Mouse (Mus musculus): ENCODE results near the gene 4930544D05Rik. TPM values are rescaled to one million over a fixed set of nuclear protein-coding genes. Genes with fewer than 3 reads are reported as not detected.

4930544D05Rik gene
- polyA plus RNA-seq, 1 experiment: not detected

DNA sequence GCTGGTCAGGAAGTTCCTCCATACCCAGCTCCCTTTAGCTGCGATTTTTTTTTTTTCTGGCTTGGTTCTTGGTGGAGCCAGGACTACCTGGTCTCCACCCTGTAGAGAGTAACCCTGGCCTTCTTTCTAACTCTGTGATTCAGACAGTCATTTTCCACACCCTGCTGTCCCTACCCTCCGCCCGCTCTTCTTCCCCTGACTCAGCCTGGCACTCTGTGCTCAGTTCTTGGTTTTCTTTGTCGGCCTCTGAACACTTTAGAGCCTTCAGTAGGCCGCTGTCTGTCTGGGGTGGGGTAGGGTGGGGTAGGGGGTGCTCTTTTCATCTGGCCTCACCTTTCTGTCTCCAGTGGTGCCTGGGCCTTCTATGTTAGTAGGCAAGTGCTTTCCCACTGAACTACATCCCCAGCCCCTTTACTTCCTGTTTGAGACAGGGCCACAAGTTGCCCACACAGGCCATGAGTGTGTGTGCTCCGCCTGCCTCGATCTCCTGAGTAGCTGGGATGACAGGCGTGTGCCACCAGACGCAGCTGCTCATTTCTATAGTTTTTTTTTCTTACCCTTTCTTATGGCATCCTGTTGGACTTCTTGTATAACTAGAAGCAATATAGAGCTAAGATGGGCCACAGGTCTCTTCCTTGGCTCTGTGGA is 35.8 kb upstream of the 4930544D05Rik start:
- Histone ChIP-seq H3K4me1 (ENCODE audit: control insufficient read depth, insufficient read depth, low read length) (peaks cover 41% of the 10 kb centered on the region), H3K27me3 (ENCODE audit: control insufficient read depth, insufficient read depth, low read length) (no peaks in the 10 kb centered on the region), H3K4me3 (replicated peaks; ENCODE audit: insufficient read depth, low read depth, low read length) (no peak overlapping the region), H3K27ac (ENCODE audit: insufficient read depth, low read length) (no peak overlapping the region)
- no peak for DNase-seq
- WGBS: 76% methylated on average over 9 of the region's 9 CpGs
- no peak for TF ChIP-seq POLR2A (IDR thresholded peaks at IDR 0.05; ENCODE audit: borderline replicate concordance, insufficient read depth, low read length)
- no peak for TF ChIP-seq CTCF (IDR thresholded peaks at IDR 0.05; ENCODE audit: borderline replicate concordance, insufficient read depth, low read depth, low read length)

DNA sequence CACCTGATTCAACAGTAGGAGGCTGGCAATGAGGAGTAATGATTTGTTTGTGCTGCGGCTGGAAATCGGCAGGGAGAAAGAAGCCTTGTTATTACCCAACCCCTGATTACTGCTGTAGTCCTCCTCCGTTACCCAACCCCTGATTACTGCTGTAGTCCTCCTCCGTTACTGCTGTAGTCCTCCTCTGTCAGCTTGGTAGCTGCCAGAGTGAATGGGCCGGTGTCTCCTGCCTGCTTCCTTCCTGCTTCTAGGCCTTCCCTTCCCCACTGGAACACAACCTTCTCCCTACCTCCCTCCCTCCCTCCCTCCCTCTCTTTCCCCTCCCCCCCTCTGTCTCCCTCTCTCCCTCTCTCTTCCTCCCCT is 35.3 kb upstream of the 4930544D05Rik start:
- DNase-seq: no peak
- H3K4me3 ChIP-seq (replicated peaks; ENCODE audit: insufficient read depth, low read depth, low read length): no peak overlapping the region
- no peak overlapping the region for H3K27ac ChIP-seq (ENCODE audit: insufficient read depth, low read length)
- TF ChIP-seq POLR2A (IDR thresholded peaks at IDR 0.05; ENCODE audit: borderline replicate concordance, insufficient read depth, low read length) (no peak), CTCF (IDR thresholded peaks at IDR 0.05; ENCODE audit: borderline replicate concordance, insufficient read depth, low read depth, low read length) (no peak)
- H3K4me1 ChIP-seq (ENCODE audit: control insufficient read depth, insufficient read depth, low read length): peaks cover 43% of the 10 kb centered on the region
- 36% methylated on average over 5 of the region's 5 CpGs for WGBS
- no peaks in the 10 kb centered on the region for H3K27me3 ChIP-seq (ENCODE audit: control insufficient read depth, insufficient read depth, low read length)

DNA sequence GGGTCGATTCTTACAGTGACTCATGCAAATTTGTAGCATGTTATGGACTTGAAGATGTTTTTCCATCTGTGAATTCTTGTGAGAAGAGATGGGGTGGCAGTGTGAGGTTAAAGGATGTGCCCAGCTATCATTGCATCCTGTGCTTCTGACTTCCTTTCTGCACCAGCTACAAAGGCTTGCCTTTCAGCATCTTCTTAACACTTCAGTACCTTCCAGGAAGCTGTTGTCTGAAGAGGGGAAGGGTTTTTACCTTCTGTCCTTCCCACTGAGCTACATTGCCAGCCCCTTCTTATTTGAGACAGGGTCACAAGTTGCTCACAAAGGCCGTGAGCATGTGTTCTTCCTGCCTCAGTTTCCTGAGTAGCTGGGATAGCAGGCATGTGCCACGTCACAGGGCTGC is 34.7 kb upstream of the 4930544D05Rik start:
- 78% methylated on average over 3 of the region's 3 CpGs for WGBS
- H3K27ac ChIP-seq (ENCODE audit: insufficient read depth, low read length): no peak overlapping the region
- H3K4me3 ChIP-seq (replicated peaks; ENCODE audit: insufficient read depth, low read depth, low read length): no peak overlapping the region
- H3K4me1 ChIP-seq (ENCODE audit: control insufficient read depth, insufficient read depth, low read length): peaks cover 46% of the 10 kb centered on the region
- no peaks in the 10 kb centered on the region for H3K27me3 ChIP-seq (ENCODE audit: control insufficient read depth, insufficient read depth, low read length)
- DNase-seq: no peak
- TF ChIP-seq POLR2A (IDR thresholded peaks at IDR 0.05; ENCODE audit: borderline replicate concordance, insufficient read depth, low read length) (no peak), CTCF (IDR thresholded peaks at IDR 0.05; ENCODE audit: borderline replicate concordance, insufficient read depth, low read depth, low read length) (no peak)

DNA sequence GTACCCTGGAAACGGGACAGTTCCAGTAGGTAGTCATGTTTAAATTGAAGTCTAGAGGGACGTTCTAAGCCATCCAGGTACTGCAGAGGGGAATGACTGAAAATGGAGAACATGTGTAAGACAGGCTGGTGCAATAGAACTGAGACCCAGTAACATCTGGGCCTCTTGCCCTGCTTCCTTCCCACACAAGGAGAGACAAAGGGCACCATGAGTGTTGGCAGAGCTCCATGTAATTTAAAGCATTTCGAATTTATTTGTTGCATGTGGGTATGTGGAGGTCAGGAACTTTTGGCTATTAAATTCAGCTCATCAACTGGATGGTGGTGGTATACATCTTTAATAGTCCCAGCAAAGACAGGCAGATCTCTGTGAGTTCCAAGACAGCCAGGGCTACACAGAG is 33.5 kb upstream of the 4930544D05Rik start:
- TF ChIP-seq CTCF (IDR thresholded peaks at IDR 0.05; ENCODE audit: borderline replicate concordance, insufficient read depth, low read depth, low read length) (no peak), POLR2A (IDR thresholded peaks at IDR 0.05; ENCODE audit: borderline replicate concordance, insufficient read depth, low read length) (no peak)
- no peaks in the 10 kb centered on the region for H3K27me3 ChIP-seq (ENCODE audit: control insufficient read depth, insufficient read depth, low read length)
- peaks cover 42% of the 10 kb centered on the region for H3K4me1 ChIP-seq (ENCODE audit: control insufficient read depth, insufficient read depth, low read length)
- no peak for DNase-seq
- H3K4me3 ChIP-seq (replicated peaks; ENCODE audit: insufficient read depth, low read depth, low read length): no peak overlapping the region
- no peak overlapping the region for H3K27ac ChIP-seq (ENCODE audit: insufficient read depth, low read length)
- 51% methylated on average over 3 of the region's 3 CpGs for WGBS

DNA sequence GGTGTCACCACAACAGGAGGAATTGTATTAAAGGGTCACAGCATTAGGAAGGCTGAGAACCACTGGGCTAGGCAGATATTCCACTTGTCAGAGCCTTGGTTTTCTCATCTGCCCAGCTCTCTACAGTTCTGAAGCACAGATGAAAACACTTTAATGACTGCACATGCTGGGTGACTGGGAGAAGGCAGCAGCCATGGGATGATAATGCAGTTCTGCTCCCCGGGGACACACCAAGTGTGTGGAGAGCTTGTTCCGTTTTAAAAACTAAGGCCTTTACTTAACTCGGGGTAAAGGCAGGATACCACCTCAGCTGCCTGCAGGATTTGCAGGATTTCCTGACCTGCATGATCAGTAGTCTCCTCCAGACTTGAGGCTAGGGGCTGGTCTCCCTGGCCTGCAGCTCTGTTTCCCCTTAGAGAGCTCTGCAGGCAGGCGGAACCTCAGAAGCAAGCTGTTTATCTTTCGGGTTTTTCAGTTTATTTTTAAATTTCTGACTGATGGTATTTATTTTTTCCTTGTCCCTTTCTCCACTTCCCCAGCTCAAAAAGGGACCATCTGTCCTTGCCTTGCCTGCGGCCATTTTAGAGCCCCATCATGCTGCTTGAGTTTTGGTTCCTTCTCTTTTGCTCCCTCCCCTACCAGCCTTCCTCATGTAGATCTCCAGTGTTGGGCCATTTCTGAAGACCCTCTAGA is 32.5 kb upstream of the 4930544D05Rik start:
- Histone ChIP-seq H3K27ac (ENCODE audit: insufficient read depth, low read length) (peak overlapping the region; percentile 50), H3K4me3 (replicated peaks; ENCODE audit: insufficient read depth, low read depth, low read length) (no peak overlapping the region), H3K4me1 (ENCODE audit: control insufficient read depth, insufficient read depth, low read length) (peaks cover 34% of the 10 kb centered on the region), H3K27me3 (ENCODE audit: control insufficient read depth, insufficient read depth, low read length) (no peaks in the 10 kb centered on the region)
- TF ChIP-seq POLR2A (IDR thresholded peaks at IDR 0.05; ENCODE audit: borderline replicate concordance, insufficient read depth, low read length): no peak
- no peak for TF ChIP-seq CTCF (IDR thresholded peaks at IDR 0.05; ENCODE audit: borderline replicate concordance, insufficient read depth, low read depth, low read length)
- DNase-seq: no peak
- 34% methylated on average over 6 of the region's 6 CpGs for WGBS

DNA sequence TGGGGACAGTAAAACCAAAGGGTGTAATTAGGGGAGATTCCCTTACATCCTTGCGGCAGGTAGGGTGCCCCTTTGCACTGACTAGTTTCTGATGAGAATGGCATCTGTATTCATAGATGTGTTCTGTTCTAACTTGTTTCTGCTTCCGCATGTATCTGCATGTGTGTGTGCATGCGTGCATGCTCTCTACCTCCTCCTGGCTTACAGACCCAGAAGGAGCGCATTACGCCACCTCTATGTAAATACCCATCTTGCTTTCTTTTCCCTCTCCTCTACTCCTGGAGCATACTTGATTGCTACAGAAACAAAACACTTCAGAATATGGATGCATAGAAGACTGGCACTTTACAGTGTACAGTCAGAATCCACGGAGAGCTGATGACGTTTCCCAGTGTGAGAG is 31.9 kb upstream of the 4930544D05Rik start:
- no peak for DNase-seq
- H3K27ac ChIP-seq (ENCODE audit: insufficient read depth, low read length): peak overlapping the region; percentile 24; the same call in 1 of the 2 replicates
- no peak overlapping the region for H3K4me3 ChIP-seq (replicated peaks; ENCODE audit: insufficient read depth, low read depth, low read length)
- 86% methylated on average over 7 of the region's 7 CpGs for WGBS
- no peaks in the 10 kb centered on the region for H3K27me3 ChIP-seq (ENCODE audit: control insufficient read depth, insufficient read depth, low read length)
- H3K4me1 ChIP-seq (ENCODE audit: control insufficient read depth, insufficient read depth, low read length): peaks cover 34% of the 10 kb centered on the region
- TF ChIP-seq POLR2A (IDR thresholded peaks at IDR 0.05; ENCODE audit: borderline replicate concordance, insufficient read depth, low read length): no peak
- no peak for TF ChIP-seq CTCF (IDR thresholded peaks at IDR 0.05; ENCODE audit: borderline replicate concordance, insufficient read depth, low read depth, low read length)

DNA sequence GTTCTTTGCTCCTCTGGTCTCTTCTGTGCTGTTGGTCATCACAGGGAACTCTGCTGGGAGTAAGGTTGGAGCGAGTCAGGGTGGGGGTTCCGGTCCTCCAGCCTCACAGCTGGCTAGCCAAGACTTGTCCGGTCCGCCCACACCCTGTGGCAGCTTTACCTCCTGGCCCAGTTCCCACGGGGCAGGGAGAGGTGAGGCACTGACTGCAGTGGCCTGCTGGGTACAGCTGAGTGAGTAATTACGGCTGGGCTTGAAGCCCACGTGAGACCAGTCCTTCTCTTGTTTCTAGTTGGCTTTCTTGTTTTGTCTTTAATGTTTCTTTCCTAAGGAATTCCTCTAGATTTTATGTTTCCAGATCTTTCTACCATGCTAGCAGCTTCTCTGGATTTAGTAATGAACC is 30.2 kb upstream of the 4930544D05Rik start:
- WGBS: 2% methylated on average over 7 of the region's 7 CpGs
- Histone ChIP-seq H3K27ac (ENCODE audit: insufficient read depth, low read length) (no peak overlapping the region; the same call in 1 of the 2 replicates), H3K27me3 (ENCODE audit: control insufficient read depth, insufficient read depth, low read length) (no peaks in the 10 kb centered on the region), H3K4me3 (replicated peaks; ENCODE audit: insufficient read depth, low read depth, low read length) (no peak overlapping the region), H3K4me1 (ENCODE audit: control insufficient read depth, insufficient read depth, low read length) (peaks cover 21% of the 10 kb centered on the region)
- no peak for TF ChIP-seq CTCF (IDR thresholded peaks at IDR 0.05; ENCODE audit: borderline replicate concordance, insufficient read depth, low read depth, low read length)
- no peak for TF ChIP-seq POLR2A (IDR thresholded peaks at IDR 0.05; ENCODE audit: borderline replicate concordance, insufficient read depth, low read length)
- DNase-seq: peak; percentile 57 to 69

DNA sequence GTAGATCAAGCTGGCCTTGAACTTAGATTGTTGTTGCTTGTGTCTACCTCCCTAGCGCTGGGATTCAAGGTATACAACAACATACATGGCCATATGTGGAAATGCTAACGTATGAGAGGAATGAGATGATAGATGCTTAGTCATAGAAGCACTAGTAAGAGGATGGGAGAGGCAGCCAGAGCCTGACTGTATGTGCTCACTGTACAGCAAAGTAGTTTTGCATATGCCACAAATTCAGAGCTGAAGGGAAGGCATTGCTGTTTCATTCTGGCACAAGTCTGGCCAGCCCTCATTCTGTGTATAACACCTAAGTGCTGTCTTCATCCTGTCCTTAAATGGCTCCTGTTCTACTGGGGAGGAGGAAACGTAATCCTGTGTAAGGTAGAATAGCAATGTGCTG is 29.4 kb upstream of the 4930544D05Rik start:
- TF ChIP-seq CTCF (IDR thresholded peaks at IDR 0.05; ENCODE audit: borderline replicate concordance, insufficient read depth, low read depth, low read length): no peak
- Histone ChIP-seq H3K4me3 (replicated peaks; ENCODE audit: insufficient read depth, low read depth, low read length) (no peak overlapping the region), H3K27ac (ENCODE audit: insufficient read depth, low read length) (0 out of 2 replicates have a peak overlapping the region, but pooled peaks have one; percentile 40), H3K4me1 (ENCODE audit: control insufficient read depth, insufficient read depth, low read length) (peaks cover 21% of the 10 kb centered on the region), H3K27me3 (ENCODE audit: control insufficient read depth, insufficient read depth, low read length) (no peaks in the 10 kb centered on the region)
- 81% methylated on average over 3 of the region's 3 CpGs for WGBS
- no peak for DNase-seq
